Mouse (Mus musculus): Measurements from ENCODE around the gene Traf3ip3. TPM values are rescaled to one million over a fixed set of nuclear protein-coding genes. Genes with fewer than 3 reads are reported as not detected.
A peak's percentile ranks its signal among the peaks of the same experiment; 100 is the strongest.

The Traf3ip3 gene
- 100 to 1,000 TPM in 4 of 26 experiments, 10 to 100 TPM in 14, 1 to 10 TPM in 8; 1.4 to 135 (median 39.9) TPM for total RNA-seq (2018; cell fraction: chromatin; rRNA removed)
- 10 to 100 TPM in 24 of 26 experiments, 1 to 10 TPM in 2; 7.9 to 35.0 (median 23.5) TPM for total RNA-seq (2018; cell fraction: cytosol; rRNA removed)
- total RNA-seq (2018; cell fraction: nucleus; rRNA removed) = 10 to 100 TPM in 21 of 26 experiments, 1 to 10 TPM in 5; 6.1 to 69.8 (median 28.1) TPM
- 10.8 to 32.5 TPM (median 15.4 TPM) in 3 replicates for polyA plus RNA-seq (2018)

GRCm38 (mm10) chr1:193201383-193201778, at the start of gene Traf3ip3:
TSS of gene Traf3ip3 (minus strand) at chr1:193201703.
- peak within 1 kb of the TSS; percentile 88 for H3K27ac ChIP-seq
- 1% methylated on average over 5 of the region's 5 CpGs for WGBS (ENCODE audit: missing documents)
- peak within 1 kb of the TSS; percentile 50 for H3K4me3 ChIP-seq (ENCODE audit: inconsistent target)
- H3K36me3 ChIP-seq (ENCODE audit: inconsistent target) = peaks cover 18% of the 10 kb centered on the region; the same call in 1 of the 2 replicates
- peaks cover 38% of the 10 kb centered on the region for H3K79me2 ChIP-seq (ENCODE audit: inconsistent target)

- Histone ChIP-seq H3K79me2 (ENCODE audit: inconsistent target) (no peaks in the 10 kb centered on the region), H3K36me3 (ENCODE audit: inconsistent target) (no peaks in the 10 kb centered on the region), H3K27ac (no peak overlapping the region), H3K4me3 (ENCODE audit: inconsistent target) (no peak overlapping the region)
- WGBS (ENCODE audit: missing documents) = 57% methylated on average over 2 of the region's 2 CpGs
These were observed 48.5 kb upstream of the Traf3ip3 start for GRCm38 (mm10) chr1:193250026-193250425.

GRCm38 (mm10) chr1:193244235-193244634, 42.7 kb upstream of the Traf3ip3 start:
- no peaks in the 10 kb centered on the region for H3K79me2 ChIP-seq (ENCODE audit: inconsistent target)
- H3K4me3 ChIP-seq (ENCODE audit: inconsistent target) = no peak overlapping the region
- H3K27ac ChIP-seq = no peak overlapping the region
- 88% methylated on average over 4 of the region's 6 CpGs for WGBS (ENCODE audit: missing documents)
- no peaks in the 10 kb centered on the region for H3K36me3 ChIP-seq (ENCODE audit: inconsistent target)

GRCm38 (mm10) chr1:193243571-193244193, 42.2 kb upstream of the Traf3ip3 start:
- Histone ChIP-seq H3K36me3 (ENCODE audit: inconsistent target) (no peaks in the 10 kb centered on the region), H3K79me2 (ENCODE audit: inconsistent target) (no peaks in the 10 kb centered on the region), H3K27ac (no peak overlapping the region), H3K4me3 (ENCODE audit: inconsistent target) (no peak overlapping the region)
- 86% methylated on average over 10 of the region's 10 CpGs for WGBS (ENCODE audit: missing documents)

- H3K36me3 ChIP-seq (ENCODE audit: inconsistent target) = no peaks in the 10 kb centered on the region
- WGBS (ENCODE audit: missing documents) = 28% methylated on average over 4 of the region's 4 CpGs
- no peaks in the 10 kb centered on the region for H3K79me2 ChIP-seq (ENCODE audit: inconsistent target)
- H3K27ac ChIP-seq = no peak overlapping the region
- no peak overlapping the region for H3K4me3 ChIP-seq (ENCODE audit: inconsistent target)
These were observed 41.4 kb upstream of the Traf3ip3 start for GRCm38 (mm10) chr1:193242863-193243262.

GRCm38 (mm10) chr1:193242238-193242637, 40.7 kb upstream of the Traf3ip3 start:
- 17% methylated on average over 8 of the region's 8 CpGs for WGBS (ENCODE audit: missing documents)
- no peaks in the 10 kb centered on the region for H3K36me3 ChIP-seq (ENCODE audit: inconsistent target)
- H3K79me2 ChIP-seq (ENCODE audit: inconsistent target) = no peaks in the 10 kb centered on the region
- H3K27ac ChIP-seq = no peak overlapping the region
- no peak overlapping the region for H3K4me3 ChIP-seq (ENCODE audit: inconsistent target)

- Histone ChIP-seq H3K36me3 (ENCODE audit: inconsistent target) (no peaks in the 10 kb centered on the region), H3K79me2 (ENCODE audit: inconsistent target) (no peaks in the 10 kb centered on the region), H3K4me3 (ENCODE audit: inconsistent target) (no peak overlapping the region), H3K27ac (no peak overlapping the region)
- 96% methylated on average over 4 of the region's 4 CpGs for whole genome bisulfite sequencing (ENCODE audit: missing documents)
These were observed 39.9 kb upstream of the Traf3ip3 start for GRCm38 (mm10) chr1:193241436-193241835.

GRCm38 (mm10) chr1:193238426-193238825, 36.9 kb upstream of the Traf3ip3 start:
- Histone ChIP-seq H3K36me3 (ENCODE audit: inconsistent target) (no peaks in the 10 kb centered on the region), H3K27ac (no peak overlapping the region), H3K79me2 (ENCODE audit: inconsistent target) (no peaks in the 10 kb centered on the region), H3K4me3 (ENCODE audit: inconsistent target) (no peak overlapping the region)
- WGBS (ENCODE audit: missing documents) = 87% methylated on average over 4 of the region's 4 CpGs

- WGBS (ENCODE audit: missing documents) = 92% methylated on average over 7 of the region's 7 CpGs
- no peak overlapping the region for H3K4me3 ChIP-seq (ENCODE audit: inconsistent target)
- H3K27ac ChIP-seq = no peak overlapping the region
- no peaks in the 10 kb centered on the region for H3K36me3 ChIP-seq (ENCODE audit: inconsistent target)
- no peaks in the 10 kb centered on the region for H3K79me2 ChIP-seq (ENCODE audit: inconsistent target)
These were observed 33.4 kb upstream of the Traf3ip3 start for GRCm38 (mm10) chr1:193234930-193235329.

- 91% methylated on average over 2 of the region's 2 CpGs for WGBS (ENCODE audit: missing documents)
- Histone ChIP-seq H3K27ac (no peak overlapping the region), H3K36me3 (ENCODE audit: inconsistent target) (no peaks in the 10 kb centered on the region), H3K79me2 (ENCODE audit: inconsistent target) (no peaks in the 10 kb centered on the region), H3K4me3 (ENCODE audit: inconsistent target) (no peak overlapping the region)
These were observed 32.7 kb upstream of the Traf3ip3 start for GRCm38 (mm10) chr1:193234130-193234645.

- H3K36me3 ChIP-seq (ENCODE audit: inconsistent target) = no peaks in the 10 kb centered on the region
- H3K4me3 ChIP-seq (ENCODE audit: inconsistent target) = no peak overlapping the region
- WGBS (ENCODE audit: missing documents) = 92% methylated on average over 2 of the region's 2 CpGs
- no peak overlapping the region for H3K27ac ChIP-seq
- H3K79me2 ChIP-seq (ENCODE audit: inconsistent target) = no peaks in the 10 kb centered on the region
These were observed 31.2 kb upstream of the Traf3ip3 start for GRCm38 (mm10) chr1:193232732-193233131.

GRCm38 (mm10) chr1:193230935-193231334, 29.4 kb upstream of the Traf3ip3 start:
- no peaks in the 10 kb centered on the region for H3K79me2 ChIP-seq (ENCODE audit: inconsistent target)
- H3K4me3 ChIP-seq (ENCODE audit: inconsistent target) = no peak overlapping the region
- no peaks in the 10 kb centered on the region for H3K36me3 ChIP-seq (ENCODE audit: inconsistent target)
- H3K27ac ChIP-seq = no peak overlapping the region
- 19% methylated on average over 4 of the region's 5 CpGs for WGBS (ENCODE audit: missing documents)

- Histone ChIP-seq H3K36me3 (ENCODE audit: inconsistent target) (no peaks in the 10 kb centered on the region), H3K27ac (no peak overlapping the region), H3K4me3 (ENCODE audit: inconsistent target) (no peak overlapping the region), H3K79me2 (ENCODE audit: inconsistent target) (no peaks in the 10 kb centered on the region)
- WGBS (ENCODE audit: missing documents) = 56% methylated on average over 3 of the region's 3 CpGs
These were observed 29.0 kb upstream of the Traf3ip3 start for GRCm38 (mm10) chr1:193230531-193230930.

GRCm38 (mm10) chr1:193229570-193229969, 28.1 kb upstream of the Traf3ip3 start:
- no peak overlapping the region for H3K27ac ChIP-seq
- H3K4me3 ChIP-seq (ENCODE audit: inconsistent target) = no peak overlapping the region
- 46% methylated on average over 5 of the region's 5 CpGs for WGBS (ENCODE audit: missing documents)
- no peaks in the 10 kb centered on the region for H3K36me3 ChIP-seq (ENCODE audit: inconsistent target)
- no peaks in the 10 kb centered on the region for H3K79me2 ChIP-seq (ENCODE audit: inconsistent target)

GRCm38 (mm10) chr1:193227537-193227936, 26.0 kb upstream of the Traf3ip3 start:
- Histone ChIP-seq H3K27ac (no peak overlapping the region), H3K4me3 (ENCODE audit: inconsistent target) (no peak overlapping the region), H3K79me2 (ENCODE audit: inconsistent target) (no peaks in the 10 kb centered on the region), H3K36me3 (ENCODE audit: inconsistent target) (no peaks in the 10 kb centered on the region)
- 83% methylated on average over 2 of the region's 4 CpGs for WGBS (ENCODE audit: missing documents)

All from macrophage (primary cell).